Mouse (Mus musculus) ES-E14 (cell line): ENCODE measurements at regions not wholly inside any gene's neighbourhood (a gene's known extent, or its start where the extent isn't known, plus 50 kb on each side); places are given as distances from the start of the nearest gene placed in this dataset.

Source experiments
- CHD2 ChIP-seq: IDR thresholded peaks from 2 replicates; pipeline ENCODE4 v1.6.1; 2014; ENCODE audit warnings: mild to moderate bottlenecking, low read depth, low read length, inconsistent platforms
- HCFC1 ChIP-seq: IDR thresholded peaks from 2 replicates; pipeline ENCODE4 v1.6.1; 2012; ENCODE audit warnings: low read length, inconsistent platforms, borderline replicate concordance; ENCODE audit not compliant: insufficient read depth
- ZC3H11A ChIP-seq: IDR thresholded peaks from 2 replicates; pipeline ENCODE4 v1.6.1; 2012; ENCODE audit warnings: low read depth, mild to moderate bottlenecking, inconsistent platforms, low read length, borderline replicate concordance
- ZNF384 ChIP-seq: IDR thresholded peaks from 2 replicates; pipeline ENCODE4 v1.6.1; 2012; ENCODE audit warnings: low read depth, low read length, inconsistent platforms

DNA sequence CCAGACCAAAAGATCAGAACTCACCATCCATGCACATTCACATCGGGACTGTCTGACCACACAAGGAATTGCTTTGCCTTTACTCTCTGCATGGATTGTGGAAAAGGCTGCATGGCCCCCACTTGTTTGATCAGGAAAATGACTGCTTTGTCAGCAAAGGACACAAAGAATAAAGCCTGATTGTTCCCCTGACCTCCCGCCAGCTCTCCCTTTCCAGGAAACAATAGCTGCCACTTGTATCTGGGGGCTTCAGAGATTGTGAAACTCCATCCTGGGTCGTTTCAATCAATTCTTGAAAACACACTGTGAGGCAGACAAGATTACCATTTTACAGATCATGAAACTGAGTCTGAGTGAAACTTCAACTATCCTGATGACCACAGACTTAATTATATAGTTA is 70.7 kb downstream of the Zic3 start:
- no peak for TF ChIP-seq HCFC1
- no peak for TF ChIP-seq ZC3H11A
- no peak for TF ChIP-seq CHD2
- no peak for TF ChIP-seq ZNF384
